Mouse (Mus musculus): ENCODE measurements around the gene Deaf1. TPM values are rescaled to one million over a fixed set of nuclear protein-coding genes. Genes with fewer than 3 reads are reported as not detected.

The Deaf1 gene
- total and polyA plus RNA-seq, 3 experiments, result 3.5 to 31.6 (median 10.0) TPM

GRCm38 (mm10) chr7:141294479-141294878 lies 33.0 kb downstream of the Deaf1 start:
- Histone ChIP-seq H3K4me1 (ENCODE audit: control insufficient read depth in 1 of 2, insufficient read depth in 2 of 2) (peaks cover 3 to 5% of the 10 kb centered on the region in 2 experiments; a peak in 2 of 4 replicates), H3K79me2 (replicated peaks; ENCODE audit: control insufficient read depth, extremely low read depth, insufficient read depth, poor library complexity, severe bottlenecking) (no peaks in the 10 kb centered on the region), H3K36me3 (replicated peaks in 1 of 2; ENCODE audit: control insufficient read depth in 1 of 2, insufficient read depth in 1 of 2, low read length in 1 of 2) (peaks cover 6 to 25% of the 10 kb centered on the region in 2 experiments), H3K27ac (ENCODE audit: insufficient read depth, low read depth) (no peak overlapping the region), H3K27me3 (replicated peaks) (no peaks in the 10 kb centered on the region), H3K9me3 (replicated peaks; ENCODE audit: low read length) (no peaks in the 10 kb centered on the region), H3K9ac (ENCODE audit: insufficient read depth, low read depth) (no peak overlapping the region), H3K4me3 (replicated peaks in 1 of 3; ENCODE audit: low read depth in 2 of 3, low read length in 2 of 3, poor library complexity in 1 of 3) (no peak overlapping the region), H3K4me2 (ENCODE audit: insufficient read depth, low read depth, poor library complexity, severe bottlenecking) (no peak overlapping the region)
- DNase-seq (ENCODE audit: extremely low read depth), result no peak
- TF ChIP-seq SMC3 (IDR thresholded peaks at IDR 0.05; ENCODE audit: low read depth, low read length) (no peak), MXI1 (IDR thresholded peaks at IDR 0.05; ENCODE audit: low read depth, low read length) (no peak)
- dilution Hi-C loops (cut with MboI; ENCODE audit: extremely low pct_ligation_motif_present, extremely low pct_unique_long_range_greater_than_20kb, low sequenced_read_pairs) (no loop called here), in situ Hi-C loops (cut with MboI; ENCODE audit: low pct_ligation_motif_present, low pct_unique_long_range_greater_than_20kb, low sequenced_read_pairs) (no loop called here)

GRCm38 (mm10) chr7:141293852-141294471 lies 33.5 kb downstream of the Deaf1 start:
- dilution Hi-C loops (cut with MboI; ENCODE audit: extremely low pct_ligation_motif_present, extremely low pct_unique_long_range_greater_than_20kb, low sequenced_read_pairs), result no loop called here
- H3K79me2 ChIP-seq (replicated peaks; ENCODE audit: control insufficient read depth, extremely low read depth, insufficient read depth, poor library complexity, severe bottlenecking), result no peaks in the 10 kb centered on the region
- TF ChIP-seq TCF12 (IDR thresholded peaks at IDR 0.05; ENCODE audit: low read depth, low read length) (no peak), SMC3 (IDR thresholded peaks at IDR 0.05; ENCODE audit: low read depth, low read length) (no peak)
- H3K9me3 ChIP-seq (replicated peaks; ENCODE audit: low read length), result no peaks in the 10 kb centered on the region
- peaks cover 3 to 5% of the 10 kb centered on the region in 2 experiments; a peak in 2 of 4 replicates for H3K4me1 ChIP-seq (ENCODE audit: control insufficient read depth in 1 of 2, insufficient read depth in 2 of 2)
- H3K27ac ChIP-seq (ENCODE audit: insufficient read depth, low read depth), result no peak overlapping the region
- in situ Hi-C loops (cut with MboI; ENCODE audit: low pct_ligation_motif_present, low pct_unique_long_range_greater_than_20kb, low sequenced_read_pairs), result no loop called here
- H3K4me3 ChIP-seq (replicated peaks in 1 of 3; ENCODE audit: low read depth in 2 of 3, low read length in 2 of 3, poor library complexity in 1 of 3), result no peak overlapping the region
- peaks cover 6 to 20% of the 10 kb centered on the region in 2 experiments for H3K36me3 ChIP-seq (replicated peaks in 1 of 2; ENCODE audit: control insufficient read depth in 1 of 2, insufficient read depth in 1 of 2, low read length in 1 of 2)
- no peak overlapping the region for H3K9ac ChIP-seq (ENCODE audit: insufficient read depth, low read depth)
- no peak for DNase-seq (ENCODE audit: extremely low read depth)
- no peaks in the 10 kb centered on the region for H3K27me3 ChIP-seq (replicated peaks)
- H3K4me2 ChIP-seq (ENCODE audit: insufficient read depth, low read depth, poor library complexity, severe bottlenecking), result no peak overlapping the region

GRCm38 (mm10) chr7:141292583-141293388 lies 34.7 kb downstream of the Deaf1 start:
- dilution Hi-C loops (cut with MboI; ENCODE audit: extremely low pct_ligation_motif_present, extremely low pct_unique_long_range_greater_than_20kb, low sequenced_read_pairs) (no loop called here), in situ Hi-C loops (cut with MboI; ENCODE audit: low pct_ligation_motif_present, low pct_unique_long_range_greater_than_20kb, low sequenced_read_pairs) (no loop called here)
- no peak overlapping the region for H3K4me3 ChIP-seq (replicated peaks in 1 of 3; ENCODE audit: low read depth in 2 of 3, low read length in 2 of 3, poor library complexity in 1 of 3)
- H3K4me1 ChIP-seq (ENCODE audit: control insufficient read depth in 1 of 2, insufficient read depth in 2 of 2), result peaks cover 3 to 5% of the 10 kb centered on the region in 2 experiments; a peak in 2 of 4 replicates
- no peaks in the 10 kb centered on the region for H3K9me3 ChIP-seq (replicated peaks; ENCODE audit: low read length)
- no peaks in the 10 kb centered on the region for H3K79me2 ChIP-seq (replicated peaks; ENCODE audit: control insufficient read depth, extremely low read depth, insufficient read depth, poor library complexity, severe bottlenecking)
- no peak overlapping the region for H3K4me2 ChIP-seq (ENCODE audit: insufficient read depth, low read depth, poor library complexity, severe bottlenecking)
- no peak for DNase-seq (ENCODE audit: extremely low read depth)
- TF ChIP-seq MXI1 (IDR thresholded peaks at IDR 0.05; ENCODE audit: low read depth, low read length), result no peak
- no peak for TF ChIP-seq ETS1 (conservative IDR thresholded peaks at IDR 0.05; ENCODE audit: low read depth, low read length)
- no peak for TF ChIP-seq SMC3 (IDR thresholded peaks at IDR 0.05; ENCODE audit: low read depth, low read length)
- no peak for TF ChIP-seq ZC3H11A (IDR thresholded peaks at IDR 0.05; ENCODE audit: low read depth, low read length)
- TF ChIP-seq ZMIZ1 (IDR thresholded peaks at IDR 0.05; ENCODE audit: low read depth, low read length), result no peak
- no peak for TF ChIP-seq KAT2A (IDR thresholded peaks at IDR 0.05; ENCODE audit: insufficient replicate concordance, low read length)
- TF ChIP-seq HCFC1 (IDR thresholded peaks at IDR 0.05; ENCODE audit: low read depth, low read length), result no peak
- no peak for TF ChIP-seq CHD1 (IDR thresholded peaks at IDR 0.05; ENCODE audit: low read depth, low read length)
- no peak for TF ChIP-seq USF2 (conservative IDR thresholded peaks at IDR 0.05; ENCODE audit: low read depth, low read length)
- TF ChIP-seq RCOR1 (conservative IDR thresholded peaks at IDR 0.05; ENCODE audit: low read depth, low read length), result no peak
- no peak for TF ChIP-seq IRF4 (IDR thresholded peaks at IDR 0.05; ENCODE audit: low read depth, low read length)
- no peaks in the 10 kb centered on the region for H3K27me3 ChIP-seq (replicated peaks)
- peaks cover 6 to 11% of the 10 kb centered on the region in 2 experiments for H3K36me3 ChIP-seq (replicated peaks in 1 of 2; ENCODE audit: control insufficient read depth in 1 of 2, insufficient read depth in 1 of 2, low read length in 1 of 2)
- H3K9ac ChIP-seq (ENCODE audit: insufficient read depth, low read depth), result no peak overlapping the region
- no peak overlapping the region for H3K27ac ChIP-seq (ENCODE audit: insufficient read depth, low read depth)

Data from CH12.LX (cell line).